Mouse (Mus musculus) ES-Bruce4 (cell line): ENCODE data around the gene Depdc1a. TPM values are rescaled to one million over a fixed set of nuclear protein-coding genes. Genes with fewer than 3 reads are reported as not detected.
"Not testable (repeated sequence)": the region's sequence is repeated elsewhere in the genome, so short reads cannot be mapped to it uniquely, and the experiment has no call there.

Experiments
- H3K27ac ChIP-seq: 2 replicates; pipeline ENCODE4 v1.5.1; 2012; ENCODE audit warnings: low read length, inconsistent platforms; ENCODE audit not compliant: insufficient read depth
- H3K27me3 ChIP-seq: 2 replicates; pipeline ENCODE4 v1.6.1; 2012; ENCODE audit warnings: mild to moderate bottlenecking, low read length, inconsistent platforms; ENCODE audit not compliant: control insufficient read depth, poor library complexity, insufficient read depth, severe bottlenecking
- H3K36me3 ChIP-seq: 2 replicates; pipeline ENCODE4 v1.6.1; 2012; ENCODE audit warnings: inconsistent platforms, mild to moderate bottlenecking, low read length, moderate library complexity; ENCODE audit not compliant: control insufficient read depth, poor library complexity, insufficient read depth, severe bottlenecking
- H3K4me1 ChIP-seq: one replicate; pipeline ENCODE4 v1.8.1; 2011; ENCODE audit warnings: low read length; ENCODE audit not compliant: control insufficient read depth, insufficient read depth
- H3K4me3 ChIP-seq: 2 replicates; pipeline ENCODE4 v1.5.1; 2011; ENCODE audit warnings: low read depth, mild to moderate bottlenecking, low read length
- H3K9ac ChIP-seq: 2 replicates; pipeline ENCODE4 v1.6.1; 2012; ENCODE audit warnings: low read depth, mild to moderate bottlenecking, inconsistent platforms; ENCODE audit not compliant: poor library complexity, severe bottlenecking
- H3K9me3 ChIP-seq: replicated peaks from 2 replicates; pipeline ENCODE4 v1.6.1; 2012; ENCODE audit warnings: mild to moderate bottlenecking, low read length, inconsistent platforms; ENCODE audit not compliant: control insufficient read depth, poor library complexity, insufficient read depth, severe bottlenecking
- CTCF ChIP-seq: IDR thresholded peaks from one replicate; pipeline ENCODE4 v1.8.1; 2011; ENCODE audit warnings: low read depth, low read length
- EP300 ChIP-seq: IDR thresholded peaks from 2 replicates; pipeline ENCODE4 v1.6.1; 2011; ENCODE audit warnings: low read depth, low read length; ENCODE audit not compliant: insufficient read depth
- POLR2A ChIP-seq: IDR thresholded peaks from one replicate; pipeline ENCODE4 v1.8.1; 2011; ENCODE audit warnings: low read length; ENCODE audit not compliant: insufficient read depth
- polyA plus RNA-seq: library from polyadenylated mRNA; stranded (reverse); fragments of >200 nt; gene quantifications from 2 replicates; pipeline ENCODE4 v1.2.4, GENCODE M21; 2011; ENCODE audit warnings: low read depth; ENCODE audit not compliant: missing spikeins, insufficient read depth, insufficient read length

Depdc1a gene
- polyA plus RNA-seq, result 38.6 and 44.5 TPM in 2 replicates

DNA sequence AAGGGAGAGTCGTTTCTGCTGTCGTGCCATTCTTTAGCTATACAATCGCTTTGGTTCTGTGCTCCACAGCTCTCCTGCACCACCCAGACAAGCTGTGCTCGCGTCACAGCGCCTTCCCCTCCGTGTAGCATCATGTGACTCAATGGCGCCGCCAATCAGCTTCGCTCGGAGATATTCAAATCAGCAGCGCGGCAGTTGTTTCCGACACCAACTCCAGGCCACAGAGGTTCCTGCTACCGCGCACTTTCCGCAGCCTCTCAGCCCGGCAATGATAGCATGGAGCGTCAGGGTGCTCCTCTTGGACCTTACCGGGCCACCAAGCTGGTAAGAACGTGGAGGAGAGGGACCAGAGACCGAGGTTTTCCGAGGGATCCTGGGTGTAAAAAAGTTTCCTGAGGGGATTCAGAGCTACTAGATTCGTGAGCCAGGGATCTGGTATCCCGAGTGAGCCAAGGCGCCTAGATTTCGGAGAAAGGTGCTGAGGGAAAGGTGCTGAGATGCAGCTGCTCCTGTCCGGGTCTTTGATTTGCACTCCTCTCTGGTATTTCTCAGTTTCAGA is at the start of gene Depdc1a:
Depdc1a (plus strand) TSS at position 191 of the 559 bp plus-strand sequence.
- no peaks in the 10 kb centered on the region for H3K36me3 ChIP-seq
- no peaks in the 10 kb centered on the region for H3K4me1 ChIP-seq
- H3K27ac ChIP-seq, result no peak within 1 kb of the TSS
- TF ChIP-seq POLR2A (peak; percentile 38), EP300 (no peak)
- H3K9ac ChIP-seq, result peak within 1 kb of the TSS; percentile 85
- H3K4me3 ChIP-seq, result peak within 1 kb of the TSS; percentile 86
- H3K9me3 ChIP-seq, result no peaks in the 10 kb centered on the region
- no peaks in the 10 kb centered on the region for H3K27me3 ChIP-seq

DNA sequence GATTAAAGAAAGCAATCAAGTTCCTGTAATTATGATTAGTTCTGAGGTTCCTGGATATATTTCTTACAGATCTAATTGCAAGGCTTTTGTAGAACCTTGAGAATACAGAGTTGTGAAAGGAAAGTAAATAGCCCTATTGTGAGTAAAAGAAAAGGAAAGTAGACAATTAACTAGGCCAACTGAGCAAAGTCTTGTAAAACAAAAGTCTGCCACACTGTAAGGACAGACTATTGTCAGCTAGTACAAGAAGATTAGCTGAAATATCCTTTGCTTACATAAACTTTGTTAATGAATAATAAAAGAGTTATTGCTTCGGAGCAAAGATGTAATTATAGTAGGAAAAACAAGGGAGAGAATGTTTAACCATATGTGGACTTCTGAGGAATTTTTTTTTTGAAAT is 25.2 kb upstream of the Depdc1a start:
- no peaks in the 10 kb centered on the region for H3K9me3 ChIP-seq
- H3K36me3 ChIP-seq, result no peaks in the 10 kb centered on the region
- no peak overlapping the region for H3K9ac ChIP-seq
- no peak overlapping the region for H3K4me3 ChIP-seq
- no peaks in the 10 kb centered on the region for H3K4me1 ChIP-seq
- TF ChIP-seq POLR2A, result no peak
- TF ChIP-seq EP300, result no peak
- TF ChIP-seq CTCF, result no peak
- H3K27me3 ChIP-seq, result no peaks in the 10 kb centered on the region
- no peak overlapping the region for H3K27ac ChIP-seq

DNA sequence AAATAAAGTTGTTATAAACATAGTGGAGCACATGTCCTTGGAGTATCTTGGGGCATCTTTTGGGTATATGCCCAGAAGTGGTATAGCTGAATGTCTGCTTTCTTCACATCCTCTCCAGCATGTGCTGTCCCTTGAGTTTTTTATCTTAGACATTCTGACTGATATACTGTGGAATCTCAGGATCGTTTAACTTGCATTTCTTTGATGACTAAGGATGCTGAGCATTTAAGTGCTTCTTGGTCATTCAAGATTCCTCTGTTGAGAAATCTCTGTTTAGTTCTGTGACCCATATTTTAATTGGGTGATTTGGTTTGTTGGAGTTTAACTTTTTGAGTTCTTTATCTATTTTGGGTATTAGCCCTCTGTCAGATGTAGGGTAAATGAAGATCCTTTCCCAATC is 19.8 kb upstream of the Depdc1a start:
- no peaks in the 10 kb centered on the region for H3K36me3 ChIP-seq
- no peak overlapping the region for H3K27ac ChIP-seq
- no peak for TF ChIP-seq EP300
- TF ChIP-seq POLR2A, result no peak
- TF ChIP-seq CTCF, result no peak
- H3K9me3 ChIP-seq, result no peaks in the 10 kb centered on the region
- H3K4me3 ChIP-seq, result no peak overlapping the region
- H3K27me3 ChIP-seq, result no peaks in the 10 kb centered on the region
- no peaks in the 10 kb centered on the region for H3K4me1 ChIP-seq
- no peak overlapping the region for H3K9ac ChIP-seq

DNA sequence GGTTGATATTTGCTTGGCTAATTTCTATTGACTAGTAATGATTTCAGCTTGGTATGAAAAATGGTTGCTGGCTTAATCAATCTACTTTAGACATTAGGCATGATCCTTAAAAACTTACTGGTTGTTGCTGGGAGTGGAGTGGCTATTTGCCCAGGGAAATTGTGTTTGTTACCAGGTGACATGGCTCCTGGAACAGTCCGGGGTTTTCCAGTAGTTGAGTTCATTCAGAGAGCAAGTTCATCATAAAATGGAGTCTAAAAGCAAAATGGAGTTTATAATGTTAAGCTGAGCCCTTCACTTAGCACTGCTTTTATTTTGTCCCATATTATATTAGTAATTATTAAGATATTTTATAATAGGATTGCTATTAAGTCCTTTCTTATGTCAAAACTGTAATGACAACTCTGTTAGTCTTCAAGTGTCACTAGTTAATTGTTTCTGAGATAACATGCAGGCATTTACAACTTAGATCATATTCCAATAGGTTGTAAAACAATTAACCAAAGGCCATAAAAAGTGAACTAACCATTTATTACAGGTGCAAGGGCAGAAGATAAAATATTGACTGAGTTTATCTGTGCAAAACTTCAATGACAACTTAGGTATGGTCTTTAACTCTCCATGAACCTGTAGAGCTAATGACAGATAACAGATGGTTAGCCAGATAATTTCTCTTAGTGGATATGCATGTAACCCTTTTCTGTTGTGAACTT is 17.8 kb upstream of the Depdc1a start:
- H3K4me1 ChIP-seq, result no peaks in the 10 kb centered on the region
- H3K27me3 ChIP-seq, result no peaks in the 10 kb centered on the region
- no peak overlapping the region for H3K4me3 ChIP-seq
- no peak overlapping the region for H3K9ac ChIP-seq
- no peaks in the 10 kb centered on the region for H3K36me3 ChIP-seq
- TF ChIP-seq EP300 (no peak), CTCF (no peak), POLR2A (no peak)
- H3K27ac ChIP-seq, result no peak overlapping the region
- H3K9me3 ChIP-seq, result no peaks in the 10 kb centered on the region

DNA sequence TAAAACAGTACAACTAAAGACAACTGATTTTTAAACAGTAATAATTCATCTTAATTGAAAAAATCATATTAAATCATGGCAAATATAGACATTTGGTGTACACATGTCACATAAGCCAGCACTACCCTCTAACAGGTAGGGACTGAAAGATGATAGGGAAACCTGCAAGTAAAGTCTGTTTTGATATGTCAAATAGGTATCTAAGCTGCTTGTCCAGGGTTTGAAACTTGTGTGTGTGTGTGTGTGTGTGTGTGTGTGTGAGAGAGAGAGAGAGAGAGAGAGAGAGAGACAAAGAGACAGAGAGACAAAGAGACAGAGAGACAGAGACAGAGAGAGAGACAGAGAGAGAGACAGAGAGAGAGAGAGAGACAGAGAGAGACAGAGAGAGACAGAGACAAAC is 524 bp upstream of the Depdc1a start:
- H3K4me1 ChIP-seq, H3K27ac ChIP-seq, H3K9ac ChIP-seq, H3K9me3 ChIP-seq, H3K36me3 ChIP-seq, H3K4me3 ChIP-seq, H3K27me3 ChIP-seq: not testable (repeated sequence)

DNA sequence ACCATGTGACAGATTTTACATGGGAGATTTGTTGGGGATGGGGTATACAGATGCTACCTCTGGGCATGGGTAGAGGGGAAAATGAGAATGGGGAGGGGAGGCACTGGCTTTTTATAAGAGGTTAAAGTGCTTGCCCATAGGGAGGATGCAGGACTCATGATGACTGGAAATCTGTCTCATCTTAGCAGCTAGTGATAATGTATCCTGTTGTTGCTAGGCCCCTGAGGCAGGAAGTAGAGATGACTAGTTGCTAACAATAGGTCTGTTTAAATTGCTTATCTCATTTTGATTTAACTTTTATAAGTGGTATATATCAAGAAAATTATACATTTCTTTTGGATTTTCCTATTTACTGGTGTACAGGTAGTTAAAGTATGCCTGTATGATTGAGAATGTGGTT is 13.7 kb downstream of the Depdc1a start:
- no peak overlapping the region for H3K4me3 ChIP-seq
- no peak overlapping the region for H3K9ac ChIP-seq
- TF ChIP-seq POLR2A (no peak), EP300 (no peak), CTCF (no peak)
- no peaks in the 10 kb centered on the region for H3K9me3 ChIP-seq
- H3K27me3 ChIP-seq, result no peaks in the 10 kb centered on the region
- H3K36me3 ChIP-seq, result no peaks in the 10 kb centered on the region
- no peaks in the 10 kb centered on the region for H3K4me1 ChIP-seq
- H3K27ac ChIP-seq, result no peak overlapping the region
